Mouse (Mus musculus) embryo, embryonic 9.5 days (tissue): ENCODE measurements around the gene Fry.

Experiments used
- DNase-seq: peaks from one replicate; pipeline ENCODE4 v3.0.0-alpha.2; 2017; ENCODE audit errors: extremely low spot score

The Fry gene

GRCm38 (mm10) chr5:150270468-150270867 lies 152.0 kb downstream of the Fry start:
- DNase-seq = no peak

- DNase-seq = no peak
Measured at GRCm38 (mm10) chr5:150272173-150272572, 153.7 kb downstream of the Fry start.

- no peak for DNase-seq
Measured at GRCm38 (mm10) chr5:150275314-150275713, 156.9 kb downstream of the Fry start.

- DNase-seq = no peak
Measured at GRCm38 (mm10) chr5:150276611-150277010, 158.2 kb downstream of the Fry start.

DNA sequence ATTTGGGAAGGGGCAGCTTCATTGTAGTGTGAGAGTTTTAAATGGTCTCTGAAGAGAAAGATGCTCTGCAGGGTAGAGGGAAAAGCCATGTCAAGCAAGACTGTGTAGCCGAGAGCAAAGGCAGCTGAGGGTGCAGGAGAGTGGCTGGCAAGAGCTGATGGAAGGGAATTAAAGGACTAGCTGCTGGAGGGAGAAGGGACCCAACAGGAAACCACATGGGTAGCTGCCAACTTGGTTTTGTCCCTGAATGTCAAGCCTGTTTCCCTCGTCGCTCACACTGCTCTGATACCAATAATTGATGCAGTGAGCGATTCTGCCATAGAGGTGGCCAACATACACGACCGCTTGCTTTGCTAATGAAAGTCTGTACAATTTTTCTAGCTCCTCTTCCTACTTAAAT lies 160.9 kb downstream of the Fry start:
- DNase-seq = no peak

DNA sequence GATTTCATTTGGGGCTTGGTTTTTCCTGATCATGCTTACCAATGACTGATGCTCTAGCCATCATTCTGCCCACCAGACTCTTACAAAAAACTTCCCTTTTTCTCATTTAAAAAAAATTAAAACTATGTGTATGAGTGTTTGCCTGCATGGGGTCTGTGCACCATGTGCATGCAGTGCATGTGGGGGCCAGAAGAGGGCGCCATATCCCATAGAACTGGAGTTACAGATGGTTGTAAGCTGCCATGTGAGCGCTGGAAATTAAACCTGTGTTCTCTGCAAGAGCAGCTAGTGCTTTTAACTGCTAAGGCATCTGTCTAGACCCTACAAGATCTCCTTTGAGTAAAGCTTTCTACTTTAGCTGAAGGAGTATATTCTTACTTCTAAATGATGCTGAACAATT lies 162.6 kb downstream of the Fry start:
- DNase-seq = no peak

- no peak for DNase-seq
Measured at GRCm38 (mm10) chr5:150282091-150282490, 163.6 kb downstream of the Fry start.

GRCm38 (mm10) chr5:150287949-150288348 lies 169.5 kb downstream of the Fry start:
- DNase-seq = no peak

- no peak for DNase-seq
Measured at GRCm38 (mm10) chr5:150289611-150290010, 171.2 kb downstream of the Fry start.

DNA sequence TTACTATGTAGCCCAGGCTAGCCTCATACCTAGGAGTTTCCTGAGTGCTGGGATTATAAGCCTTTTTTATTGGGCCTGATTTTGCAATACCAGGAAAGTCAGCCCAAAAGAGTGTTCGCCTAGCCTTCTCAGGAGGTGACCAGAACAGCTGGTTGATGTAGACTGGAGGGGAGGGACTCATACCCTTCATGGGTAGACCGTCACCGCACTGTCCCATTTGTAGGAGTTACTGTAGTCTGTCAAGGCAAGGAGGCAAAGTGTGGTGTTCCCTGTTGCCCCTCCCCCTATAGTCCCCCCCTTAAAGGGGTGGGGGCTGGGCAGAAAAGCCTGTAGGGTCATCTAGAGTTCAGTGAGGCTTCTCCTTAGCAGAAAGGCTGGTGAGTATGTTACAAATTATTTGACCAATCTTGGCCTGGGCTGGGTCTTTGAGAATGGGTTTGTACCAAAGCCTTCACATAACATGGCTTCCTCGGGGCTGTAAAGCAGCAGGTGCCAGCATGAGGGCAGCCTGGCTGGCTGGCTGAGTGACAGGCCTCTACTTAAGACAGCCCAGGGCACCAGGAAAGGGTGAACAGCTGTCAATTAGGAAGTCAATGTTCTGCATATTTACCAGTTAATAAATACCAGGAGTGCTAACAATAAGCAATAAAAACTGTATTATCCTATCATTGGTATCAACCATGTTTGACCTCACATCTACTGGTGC lies 172.2 kb downstream of the Fry start:
- DNase-seq = no peak

DNA sequence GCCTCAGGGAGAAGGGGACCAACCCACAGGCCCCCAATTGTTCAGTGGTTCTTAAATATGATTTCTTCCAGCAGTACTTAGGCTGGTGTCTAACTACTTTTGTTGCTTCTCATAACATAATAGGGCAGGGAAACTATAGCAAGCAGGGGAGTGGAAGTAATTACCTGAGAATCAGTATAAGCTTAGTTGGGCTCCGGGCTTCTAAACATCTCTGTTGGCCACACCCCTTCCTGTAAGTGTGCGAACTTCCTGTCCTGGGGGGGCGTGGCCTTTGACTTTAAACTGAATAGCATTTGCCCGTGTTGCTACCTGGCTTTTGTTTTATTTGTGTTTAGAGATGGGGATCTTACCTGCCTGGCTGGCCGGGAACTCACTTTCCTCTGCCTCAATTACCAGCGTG lies 172.8 kb downstream of the Fry start:
- DNase-seq = no peak

DNA sequence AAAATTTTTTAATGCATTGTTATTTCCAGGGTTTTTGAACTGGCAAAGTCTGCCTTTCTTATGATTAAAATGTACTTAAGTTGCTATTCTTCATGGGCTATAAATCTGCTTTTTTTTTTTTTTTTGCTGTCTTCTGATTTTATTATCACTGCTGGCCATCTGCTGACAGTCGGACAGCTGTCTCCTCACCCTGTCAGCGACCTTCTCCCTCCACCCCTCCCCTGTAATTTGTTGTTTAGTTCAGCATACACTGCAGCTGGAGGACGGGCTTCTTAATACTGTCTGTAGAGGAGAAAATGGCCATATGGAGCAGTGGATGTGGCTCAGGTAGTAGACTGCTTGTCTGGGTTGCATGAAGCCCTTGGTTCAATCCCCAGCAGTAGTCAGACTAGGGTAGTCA lies 173.7 kb downstream of the Fry start:
- no peak for DNase-seq

GRCm38 (mm10) chr5:150294306-150294705 lies 175.9 kb downstream of the Fry start:
- peak; percentile 15 for DNase-seq

- DNase-seq = no peak
Measured at GRCm38 (mm10) chr5:150295096-150295495, 176.7 kb downstream of the Fry start.

DNA sequence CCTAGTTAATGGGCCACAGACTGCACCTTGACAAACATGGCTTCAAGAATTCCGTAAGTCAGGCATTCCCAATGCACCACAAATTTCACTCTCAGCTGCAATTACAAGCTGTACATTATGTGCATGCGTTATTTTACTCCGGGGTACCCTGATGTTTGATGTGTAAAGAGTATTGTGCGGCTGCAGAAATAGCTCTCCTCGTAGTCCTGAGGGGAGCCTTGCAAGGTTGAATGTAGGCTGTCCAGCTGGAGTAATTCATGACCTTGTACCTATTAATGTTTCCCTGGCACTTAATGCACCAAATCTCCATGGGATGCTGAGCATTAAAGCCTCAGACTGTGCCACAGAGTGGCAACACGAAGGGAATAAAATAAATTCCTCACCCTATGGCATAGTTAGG lies 180.5 kb downstream of the Fry start:
- DNase-seq = no peak

DNA sequence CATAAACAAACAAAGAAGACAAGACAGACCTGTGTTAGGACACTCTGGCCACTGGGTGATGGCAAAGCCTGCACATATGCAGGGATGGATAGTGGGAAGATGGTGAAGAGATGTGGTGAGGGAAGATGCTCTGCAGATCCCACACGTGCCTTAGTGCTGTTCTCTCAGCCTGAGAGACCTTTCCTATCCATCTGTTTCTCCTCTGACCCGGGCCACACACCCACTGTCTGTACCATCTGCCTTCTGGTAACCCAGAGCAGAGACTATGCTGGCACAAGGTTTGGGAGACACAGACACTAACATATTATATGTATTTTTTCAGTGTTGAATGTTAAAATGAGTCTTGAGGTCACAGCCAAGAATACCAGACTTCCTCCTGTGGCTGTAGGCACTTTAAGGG lies 183.7 kb downstream of the Fry start:
- no peak for DNase-seq

DNA sequence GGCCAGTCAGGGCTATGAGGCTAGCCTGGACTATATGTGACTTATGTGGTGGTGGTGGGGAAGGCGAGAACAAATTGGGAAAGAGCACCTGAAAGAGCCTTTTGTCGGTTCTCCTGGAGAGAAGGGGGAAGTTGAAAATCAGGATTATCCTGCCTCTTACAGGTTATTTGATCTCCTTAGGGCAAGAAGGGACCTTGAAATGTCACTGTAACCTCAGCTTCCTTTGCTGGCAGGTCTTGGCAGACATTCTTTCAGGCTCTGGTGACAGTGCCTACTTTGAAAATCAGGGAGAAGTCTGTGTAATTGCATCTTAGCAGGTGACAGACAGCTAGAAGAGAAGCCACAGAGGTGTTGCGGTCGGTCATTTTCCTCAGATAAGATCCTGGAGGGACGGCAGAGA lies 184.6 kb downstream of the Fry start:
- DNase-seq = no peak

DNA sequence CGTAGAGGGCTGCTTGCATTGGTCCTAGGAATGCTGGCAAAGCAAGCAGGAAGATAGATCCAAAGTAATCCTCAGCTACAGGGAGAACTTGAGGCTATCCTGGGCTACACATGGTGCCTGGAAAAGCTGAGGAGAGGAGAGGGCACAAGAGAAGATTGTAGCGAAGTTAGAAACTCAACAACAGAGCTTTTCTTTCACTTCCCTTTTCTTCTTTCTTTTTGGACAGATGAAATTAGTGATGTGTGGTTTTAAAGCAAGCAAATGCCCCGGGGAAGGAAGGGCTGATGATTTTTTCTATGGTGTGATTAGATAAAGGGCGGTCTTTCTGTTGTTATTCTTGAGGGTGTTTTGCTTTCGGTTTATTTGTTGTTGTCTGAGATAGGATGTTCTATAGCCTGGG lies 188.1 kb downstream of the Fry start:
- DNase-seq = no peak

GRCm38 (mm10) chr5:150313229-150313628 lies 194.8 kb downstream of the Fry start:
- DNase-seq = no peak

- no peak for DNase-seq
Measured at GRCm38 (mm10) chr5:150314582-150314981, 196.1 kb downstream of the Fry start.

DNA sequence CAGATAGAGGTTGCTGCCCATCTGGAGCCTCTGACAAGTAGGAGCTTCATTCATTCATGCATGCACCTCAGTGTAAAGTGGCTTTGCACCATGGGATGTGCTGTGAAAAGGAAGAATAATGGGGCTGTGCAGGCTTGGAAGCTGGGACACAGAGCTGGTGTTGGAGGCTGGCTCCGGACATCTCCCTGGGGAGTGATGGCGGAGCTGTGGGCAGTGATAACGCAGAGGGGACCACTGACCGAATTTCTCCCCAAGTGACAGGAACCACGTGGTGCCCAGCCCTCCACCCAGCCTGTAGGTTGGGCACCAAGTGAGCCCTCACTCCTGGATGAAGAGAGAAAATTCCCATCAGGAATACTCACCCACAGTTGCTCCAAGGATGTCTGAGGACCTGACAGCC lies 207.0 kb downstream of the Fry start:
- no peak for DNase-seq

GRCm38 (mm10) chr5:150328686-150329085 lies 210.2 kb downstream of the Fry start:
- no peak for DNase-seq

- DNase-seq = no peak
Measured at GRCm38 (mm10) chr5:150331821-150332220, 213.4 kb downstream of the Fry start.

GRCm38 (mm10) chr5:150332810-150333209 lies 214.4 kb downstream of the Fry start:
- DNase-seq = no peak
